Mouse (Mus musculus) heart, adult 18-20 months (tissue): Measurements from ENCODE around the gene Gm47985. TPM values are rescaled to one million over a fixed set of nuclear protein-coding genes. Genes with fewer than 3 reads are reported as not detected.
"Not testable (repeated sequence)": the region's sequence is repeated elsewhere in the genome, so short reads cannot be mapped to it uniquely, and the experiment has no call there.

Source experiments
- DNase-seq, 2 experiments: peaks; one replicate each; pipeline ENCODE4 v3.0.0; 2021 to 2022; ENCODE audit warnings: mixed read lengths in 1 of 2
- long read RNA-seq, 2 experiments: library from polyadenylated mRNA; stranded (forward); transcript quantifications; one replicate each; pipeline ENCODE4 v2.0.0; 2021
- total RNA-seq, 2 experiments: library from RNA; stranded (reverse); gene quantifications; 2 replicates each; pipeline ENCODE4 v1.2.3; 2021

Gene Gm47985
- 1 to 10 TPM; 1.0 to 1.1 TPM for total RNA-seq
- long read RNA-seq, experiment 1, partial matches to known transcripts = 0 of 1 reads
- long read RNA-seq, experiment 1, other reads (novel, unspliced or antisense) = 0 of 1 reads
- long read RNA-seq, experiment 2, partial matches to known transcripts = 0 of 1 reads
- long read RNA-seq, experiment 2, other reads (novel, unspliced or antisense) = 0 of 1 reads

DNA sequence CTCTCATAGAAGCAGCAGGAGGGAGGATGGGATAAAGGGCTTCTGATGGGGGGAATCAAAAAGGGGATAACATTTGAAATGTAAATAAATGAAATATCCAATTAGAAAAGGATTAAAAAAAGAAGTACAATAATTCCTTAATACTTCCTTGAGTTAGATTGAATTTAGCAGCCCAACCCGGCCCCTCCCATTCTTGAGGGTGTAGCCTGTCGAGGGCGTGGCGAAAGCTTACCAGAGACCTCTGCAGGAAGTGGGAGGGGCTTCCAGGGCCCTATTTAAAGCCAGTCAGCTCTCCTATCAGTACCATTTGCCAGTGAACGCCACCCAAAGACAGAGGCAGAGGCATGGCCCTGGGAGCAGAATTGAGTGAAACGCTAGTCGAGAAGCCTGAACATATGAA lies at the start of gene Gm47985:
TSS of gene Gm47985 (plus strand) at position 272 of the 400 bp plus-strand sequence.
- not testable (repeated sequence) for DNase-seq

DNA sequence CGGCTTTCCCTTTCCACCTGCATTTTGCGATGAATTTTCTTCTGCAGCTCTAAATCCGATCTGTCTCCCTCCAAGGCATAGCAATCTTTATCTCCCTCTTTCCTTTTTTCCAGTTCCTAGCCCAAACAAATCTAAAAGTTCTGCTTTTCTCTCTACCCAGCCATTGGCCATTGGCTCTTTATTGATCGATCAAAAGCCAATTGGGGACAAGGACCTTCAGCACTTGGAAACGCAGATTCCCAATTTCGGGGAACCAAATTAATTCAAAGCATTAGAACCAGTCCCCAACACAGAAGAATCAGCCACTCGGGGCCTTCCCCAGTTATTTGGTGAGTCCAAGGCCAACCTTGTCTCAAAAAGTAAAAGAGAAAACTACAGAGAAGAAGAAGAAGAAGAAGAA lies 49.7 kb upstream of the Gm47985 start:
- DNase-seq = no peak

DNA sequence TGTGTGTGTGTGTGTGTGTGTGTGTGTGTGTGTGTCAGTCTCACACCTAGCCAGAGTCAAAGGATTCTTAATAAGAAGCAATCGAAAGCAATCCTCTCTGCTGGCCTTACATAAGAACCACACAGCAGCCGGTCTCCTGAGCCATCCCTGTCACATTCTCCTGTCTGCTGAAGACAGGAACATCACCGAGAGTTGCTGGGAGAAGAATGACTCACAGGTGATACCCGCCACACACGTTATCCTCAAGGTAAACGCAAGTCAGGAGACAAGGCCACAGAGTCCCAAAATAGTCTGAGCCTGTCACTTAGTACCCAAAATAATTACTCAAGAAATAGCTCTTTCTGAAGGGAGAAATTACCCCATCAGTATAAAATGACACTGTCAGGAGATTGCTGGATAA lies 43.9 kb upstream of the Gm47985 start:
- no peak for DNase-seq

DNA sequence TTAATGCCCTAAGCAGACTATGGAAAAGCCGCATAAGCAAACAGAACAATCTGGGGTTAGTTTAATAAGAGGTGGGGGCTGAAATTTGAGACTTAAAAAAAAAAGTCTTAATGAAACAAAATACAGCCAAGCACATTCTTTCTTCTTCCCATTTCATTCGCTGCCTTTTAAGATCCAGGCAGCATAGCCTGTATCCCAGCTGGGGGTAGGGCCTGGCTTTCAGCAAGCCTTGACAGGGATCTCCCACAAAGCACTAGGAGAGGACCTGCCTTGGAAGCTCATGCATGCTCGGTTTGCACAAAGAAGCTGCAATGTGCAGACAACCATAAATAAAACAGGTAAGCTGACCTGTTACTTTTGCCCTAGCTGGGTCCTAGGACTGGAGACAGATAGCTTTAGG lies 41.4 kb upstream of the Gm47985 start:
- no peak for DNase-seq

DNA sequence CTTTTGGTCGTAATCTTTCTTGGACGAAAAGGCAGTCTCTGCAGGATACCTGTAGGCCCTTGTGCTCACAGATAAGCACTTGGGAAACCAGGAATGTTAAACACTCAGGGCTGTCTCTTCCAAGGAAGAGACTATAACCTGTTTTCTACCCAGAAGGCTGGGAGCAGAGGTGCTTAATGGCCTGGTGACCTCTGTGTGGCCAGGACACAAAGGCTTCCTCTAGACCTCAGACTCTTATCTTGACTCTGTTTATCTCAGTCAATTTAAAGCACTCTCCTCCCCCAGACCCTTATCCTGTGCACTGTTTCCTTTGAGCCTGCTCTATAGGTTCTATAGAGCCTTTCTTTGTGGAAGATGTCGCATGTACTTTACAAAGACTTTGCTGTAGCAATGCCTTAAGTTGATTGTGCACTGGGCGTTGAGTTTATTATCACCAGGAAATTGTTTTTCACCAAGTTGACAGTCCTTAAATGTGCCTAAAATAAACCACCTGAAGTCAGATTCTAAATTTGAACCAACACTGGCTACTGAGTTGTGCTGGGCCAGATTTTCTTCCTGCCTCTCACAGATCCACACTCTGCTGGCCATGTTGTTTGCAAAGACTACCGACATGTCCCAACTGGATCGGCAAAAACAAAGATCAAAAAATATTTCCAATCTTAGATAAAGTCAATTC lies 37.7 kb upstream of the Gm47985 start:
- peak; percentile 60 to 62 for DNase-seq

DNA sequence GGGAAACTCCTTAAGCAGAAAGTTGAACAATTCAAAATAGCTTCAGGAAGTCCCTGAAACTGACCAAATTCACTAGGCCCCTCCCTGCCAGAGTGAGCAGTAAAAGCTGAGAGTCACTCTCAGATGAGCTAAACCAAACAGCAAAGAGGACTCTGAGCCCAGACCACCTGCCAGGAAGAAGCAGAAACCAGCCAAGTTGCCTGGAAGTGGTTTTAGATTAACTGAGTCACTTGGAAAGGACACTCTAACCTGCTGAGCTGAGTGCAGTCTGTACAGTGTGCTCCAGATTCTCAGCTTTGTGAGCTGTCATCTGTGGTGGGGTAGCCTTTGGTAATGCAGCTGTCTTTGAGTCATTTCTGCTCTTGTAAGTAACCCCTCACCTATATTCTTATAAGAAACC lies 34.5 kb upstream of the Gm47985 start:
- DNase-seq = no peak

DNA sequence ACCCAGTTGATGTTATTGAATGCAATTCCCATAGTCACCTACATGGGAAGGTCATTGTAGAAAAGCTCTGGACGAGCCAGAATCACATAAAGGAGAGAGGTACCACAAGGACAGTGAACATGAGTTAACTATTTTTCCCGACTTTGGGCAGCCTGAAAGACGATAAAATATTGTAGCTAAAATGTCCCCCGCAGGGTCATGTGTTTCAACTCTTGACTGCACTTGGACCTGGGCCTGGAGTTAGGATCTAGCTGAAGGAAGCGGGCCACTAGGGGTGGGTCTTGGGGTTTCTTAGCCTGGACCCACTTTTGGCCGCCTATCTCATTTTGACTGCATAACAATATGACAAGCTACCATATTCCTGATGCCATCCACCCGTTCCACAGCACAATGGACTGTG lies 32.1 kb upstream of the Gm47985 start:
- DNase-seq = no peak

DNA sequence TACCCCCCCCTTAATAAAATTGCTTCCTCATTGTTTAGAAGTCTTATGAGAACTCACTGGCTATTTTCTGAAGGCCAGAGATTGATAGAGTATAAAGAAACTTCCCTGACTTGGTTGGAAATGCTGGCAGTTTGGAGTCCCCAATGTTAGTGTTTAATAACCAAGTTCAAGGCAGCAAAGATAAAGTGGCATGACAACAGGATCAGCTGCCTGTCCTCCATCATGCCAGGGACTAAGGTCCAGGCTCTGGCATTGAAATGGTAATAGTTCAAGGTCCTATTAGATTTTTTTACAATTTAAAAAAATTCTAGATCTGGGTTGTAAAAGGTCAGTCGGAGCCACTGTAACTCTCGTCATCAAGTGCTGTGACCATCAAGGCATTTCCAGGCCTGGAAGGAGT lies 31.2 kb upstream of the Gm47985 start:
- no peak for DNase-seq

DNA sequence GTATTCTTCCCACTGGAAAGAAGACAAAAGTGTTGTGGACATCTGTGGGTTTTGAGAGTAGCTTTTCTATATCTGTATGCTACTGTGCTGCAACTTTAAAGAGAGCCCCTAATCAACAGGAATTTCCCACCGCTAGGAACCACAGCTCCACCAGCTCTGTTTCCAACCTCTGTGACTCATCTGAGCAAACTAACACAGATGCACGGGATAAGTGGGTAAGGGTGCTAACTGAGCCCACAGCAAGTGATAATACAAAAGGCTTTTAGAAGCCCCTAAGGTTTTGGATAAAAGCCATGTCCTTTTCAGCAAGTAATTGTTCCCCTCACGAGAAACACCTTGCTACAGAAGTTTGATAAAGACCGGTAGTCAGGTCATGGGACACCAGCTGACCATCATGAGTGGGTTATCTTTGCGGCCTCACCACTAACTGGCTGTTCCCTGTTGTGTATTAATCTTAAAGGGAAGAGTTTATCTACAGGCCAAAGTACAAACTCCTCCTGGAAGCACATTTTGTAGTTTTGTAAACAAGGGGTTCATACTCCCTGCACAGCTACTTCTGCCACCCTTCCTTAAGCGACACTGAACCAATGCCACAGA lies 29.2 kb upstream of the Gm47985 start:
- DNase-seq = peak; percentile 46 to 69

DNA sequence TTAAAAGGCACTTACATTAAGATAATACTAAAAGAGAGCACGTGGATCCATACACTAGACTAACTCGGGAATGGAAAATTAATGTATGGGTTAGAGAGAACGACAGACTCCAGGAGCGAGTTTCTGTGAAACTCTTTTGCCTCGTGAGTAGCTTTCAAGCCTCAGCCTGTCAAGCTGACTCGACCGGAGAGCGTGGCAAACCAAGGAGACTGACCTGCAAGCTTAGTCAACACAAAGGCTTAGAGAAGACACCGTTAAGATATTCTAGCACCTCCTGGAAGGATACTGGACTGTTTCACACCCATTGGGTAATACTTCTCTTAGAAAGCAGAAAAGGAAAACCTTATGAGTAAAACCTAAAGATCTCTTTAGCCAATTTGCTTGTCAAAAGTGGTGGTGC lies 28.2 kb upstream of the Gm47985 start:
- DNase-seq = not testable (repeated sequence)

DNA sequence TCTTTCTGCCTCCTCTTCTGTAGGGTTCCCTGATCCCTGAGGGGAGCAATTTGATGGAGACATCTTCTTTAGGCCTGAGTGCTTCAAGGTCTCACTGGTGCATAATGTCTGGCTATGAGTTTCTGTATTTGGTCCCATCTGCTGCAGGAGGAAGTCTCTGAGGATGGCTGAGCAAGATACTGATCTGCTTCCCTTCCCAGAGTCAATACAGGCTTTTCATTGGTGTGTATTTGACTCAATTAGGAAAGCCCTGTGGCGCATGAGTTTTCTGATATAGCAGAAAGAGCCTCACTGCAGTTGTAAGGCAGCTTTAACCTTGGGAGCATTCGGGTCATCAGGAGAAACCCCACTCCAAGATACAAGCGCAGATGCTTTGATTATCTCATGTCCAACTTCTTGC lies 26.2 kb upstream of the Gm47985 start:
- DNase-seq = no peak

DNA sequence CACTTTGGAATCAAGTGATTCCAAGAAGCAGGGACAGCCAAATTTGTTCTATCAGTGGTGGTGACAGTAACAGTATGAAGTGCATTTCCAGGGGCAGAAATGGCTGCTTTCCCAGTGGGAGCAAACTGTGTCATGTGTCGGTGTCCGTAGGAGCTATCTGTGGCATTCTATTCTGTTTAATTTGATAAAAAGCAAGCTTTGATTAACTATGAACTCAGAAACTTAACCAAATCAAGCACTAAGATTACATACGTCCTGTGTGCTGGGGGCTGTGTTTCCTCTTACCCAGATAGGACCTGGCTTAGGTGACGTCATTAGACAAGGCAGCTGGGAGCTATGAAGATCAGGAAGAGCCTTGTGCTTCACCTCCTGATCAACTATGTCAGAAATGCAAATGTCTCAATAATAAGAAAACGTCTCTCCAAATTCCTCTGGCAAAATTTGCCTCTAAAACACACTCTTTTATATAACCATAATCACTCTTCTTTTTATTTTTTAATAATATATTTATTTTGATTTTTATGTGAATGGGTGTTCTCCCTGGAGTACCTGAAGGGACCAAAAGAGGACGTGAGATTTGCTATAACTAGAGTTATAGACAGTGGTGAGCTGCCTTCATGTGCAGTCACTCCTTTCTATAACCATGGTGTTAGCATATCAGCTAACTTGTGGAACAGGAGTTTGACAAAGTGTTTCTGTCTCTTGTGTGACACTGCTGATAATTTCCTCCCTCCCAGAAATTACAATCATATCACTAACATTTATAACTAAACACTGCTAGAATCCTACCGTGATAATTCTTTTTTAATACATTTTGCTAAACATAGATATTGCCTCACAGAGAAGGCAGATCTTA lies 25.3 kb upstream of the Gm47985 start:
- peak in 1 of 2 experiments; percentile 12 for DNase-seq

DNA sequence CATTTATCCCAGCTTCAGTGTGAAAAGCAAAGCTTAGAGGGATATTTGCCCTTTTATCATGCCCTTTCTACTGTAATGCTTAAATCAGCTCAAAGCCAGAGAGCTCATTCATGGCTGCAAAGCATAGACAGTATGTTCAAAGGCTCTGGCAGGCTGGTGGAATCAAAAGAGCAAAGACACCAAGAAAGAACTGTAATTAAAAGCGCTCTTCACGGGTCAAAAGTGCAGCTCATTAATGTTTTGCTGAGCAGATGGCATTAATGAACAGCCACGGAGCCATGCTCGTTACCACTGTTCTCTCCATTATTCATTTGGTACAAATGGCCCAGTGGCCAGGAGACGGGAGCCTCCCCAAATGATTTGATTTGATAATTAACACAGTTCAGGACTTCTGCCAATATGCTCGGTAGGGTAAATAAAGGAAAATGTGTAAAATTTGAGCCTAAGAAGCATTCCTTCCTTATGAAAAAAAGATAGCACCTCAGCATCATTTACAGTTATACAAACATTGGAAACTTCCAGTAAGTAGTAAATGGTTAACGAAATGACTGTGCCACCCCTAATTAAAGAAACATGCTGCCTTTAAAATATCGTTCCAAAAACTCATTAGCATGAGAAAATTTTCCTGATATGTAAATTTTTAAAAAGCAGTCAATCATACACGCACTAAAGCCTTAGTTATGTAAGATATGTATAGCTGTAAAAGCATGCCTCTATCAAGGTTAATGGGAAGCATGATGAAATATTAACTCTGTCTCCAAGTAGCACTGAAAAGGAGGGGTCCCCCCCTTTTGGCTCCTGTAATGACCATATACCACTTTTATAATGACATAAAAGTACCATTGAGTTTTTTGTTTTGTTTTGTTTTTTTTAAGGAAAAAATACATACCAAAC lies 24.1 kb upstream of the Gm47985 start:
- DNase-seq = no peak

DNA sequence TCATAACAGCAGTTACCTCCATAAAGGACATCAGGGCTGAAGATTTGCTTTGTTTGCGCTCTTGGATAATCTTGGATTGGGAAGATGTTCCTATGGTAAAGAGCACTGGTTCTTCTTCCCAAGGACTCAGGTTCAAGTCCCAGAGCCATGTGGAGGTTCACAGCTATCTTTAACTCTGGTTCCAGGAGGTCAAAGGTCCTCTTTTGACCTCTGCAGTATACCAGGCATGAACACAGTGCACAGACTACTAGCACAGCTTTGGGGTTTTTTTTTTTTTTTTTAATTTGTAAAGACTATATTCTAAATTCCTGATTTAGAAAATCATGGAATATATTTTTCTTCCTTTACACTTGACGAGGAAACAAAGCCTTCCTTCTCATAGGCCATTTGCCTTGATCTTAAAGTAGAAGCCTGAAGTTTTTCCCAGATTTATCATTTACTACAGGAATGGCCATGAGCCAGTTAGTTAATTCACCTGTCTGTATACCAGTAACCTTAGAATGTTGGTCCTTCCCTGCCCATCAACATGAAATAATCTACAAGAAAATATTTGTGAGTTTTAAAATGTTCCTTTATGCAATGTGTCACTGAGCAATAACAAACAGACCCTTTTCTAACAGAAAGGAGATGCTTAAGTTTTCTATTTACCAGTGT lies 23.4 kb upstream of the Gm47985 start:
- DNase-seq = no peak

DNA sequence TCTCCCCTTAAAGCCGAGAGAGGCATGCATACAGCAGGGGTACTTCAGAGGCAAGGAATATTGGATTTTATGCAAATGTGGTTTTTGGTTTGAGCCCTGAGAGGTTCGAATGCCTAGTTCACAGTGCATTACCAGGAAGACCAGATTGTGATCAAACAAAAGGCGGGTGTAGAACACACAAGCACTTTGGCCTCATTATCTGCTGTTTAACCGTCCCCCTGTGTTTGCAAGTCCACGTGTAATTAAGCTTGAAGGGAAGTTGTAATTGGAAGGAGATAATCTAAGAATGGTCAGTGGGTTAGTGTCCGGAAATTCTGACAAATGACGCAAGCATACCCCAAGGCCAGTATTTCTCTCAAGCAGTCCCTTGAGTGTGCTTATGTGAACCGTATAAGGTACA lies 16.3 kb upstream of the Gm47985 start:
- DNase-seq = no peak

DNA sequence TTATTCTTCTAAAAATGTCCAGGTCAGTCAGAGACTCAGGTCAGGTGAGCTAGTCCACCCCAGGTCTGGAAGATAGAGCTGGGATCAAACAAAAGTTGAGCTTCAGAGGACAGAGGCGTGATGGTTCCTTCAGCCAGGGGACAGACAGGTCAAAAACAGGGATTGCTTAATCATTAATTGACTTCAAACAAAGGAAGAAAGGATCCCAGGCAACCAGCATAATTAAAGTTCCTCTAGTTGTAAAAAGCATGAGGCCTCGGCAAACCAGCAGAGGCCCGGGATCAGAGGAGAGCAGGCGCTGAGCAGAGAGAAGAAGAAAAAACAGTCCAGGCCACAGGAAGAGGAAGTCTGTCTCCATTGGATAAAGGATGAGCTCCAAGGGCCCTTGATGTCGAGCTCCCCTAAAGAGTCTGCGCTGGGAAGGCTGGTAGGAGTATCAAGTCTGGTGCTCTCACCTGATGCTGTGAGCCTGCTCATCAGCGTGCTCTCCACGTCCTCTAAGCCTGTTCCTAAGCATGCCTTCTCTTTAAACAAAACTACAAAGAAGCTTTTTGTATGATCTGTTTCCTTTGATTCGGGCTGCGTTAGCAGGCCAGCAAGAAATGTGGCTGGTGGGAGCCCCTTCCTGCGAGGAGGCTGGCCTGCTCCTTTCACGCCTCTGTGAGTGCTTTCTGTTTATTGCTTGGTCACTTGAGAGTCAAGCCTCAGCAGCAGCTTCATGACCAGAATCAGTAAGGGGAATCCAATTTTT lies 14.9 kb upstream of the Gm47985 start:
- DNase-seq = no peak

DNA sequence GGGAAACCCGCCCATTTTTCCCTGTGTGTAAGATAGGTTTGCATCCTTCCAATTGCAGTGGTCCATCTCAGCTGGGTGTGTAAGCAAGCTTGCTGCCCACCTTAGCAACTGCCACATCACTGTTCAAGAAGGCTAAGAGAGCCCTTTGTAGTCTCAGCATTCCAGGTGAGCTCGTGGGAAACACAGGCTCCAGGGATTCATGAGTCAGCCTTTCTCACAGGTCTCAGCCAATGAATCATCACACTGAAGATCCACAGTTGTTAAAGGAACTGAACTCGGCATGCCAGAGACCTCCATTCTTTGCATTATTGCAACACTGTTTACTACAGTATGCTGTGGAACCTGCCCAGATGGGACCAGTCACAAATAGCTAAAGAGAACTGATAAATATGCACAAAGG lies 13.7 kb upstream of the Gm47985 start:
- no peak for DNase-seq

DNA sequence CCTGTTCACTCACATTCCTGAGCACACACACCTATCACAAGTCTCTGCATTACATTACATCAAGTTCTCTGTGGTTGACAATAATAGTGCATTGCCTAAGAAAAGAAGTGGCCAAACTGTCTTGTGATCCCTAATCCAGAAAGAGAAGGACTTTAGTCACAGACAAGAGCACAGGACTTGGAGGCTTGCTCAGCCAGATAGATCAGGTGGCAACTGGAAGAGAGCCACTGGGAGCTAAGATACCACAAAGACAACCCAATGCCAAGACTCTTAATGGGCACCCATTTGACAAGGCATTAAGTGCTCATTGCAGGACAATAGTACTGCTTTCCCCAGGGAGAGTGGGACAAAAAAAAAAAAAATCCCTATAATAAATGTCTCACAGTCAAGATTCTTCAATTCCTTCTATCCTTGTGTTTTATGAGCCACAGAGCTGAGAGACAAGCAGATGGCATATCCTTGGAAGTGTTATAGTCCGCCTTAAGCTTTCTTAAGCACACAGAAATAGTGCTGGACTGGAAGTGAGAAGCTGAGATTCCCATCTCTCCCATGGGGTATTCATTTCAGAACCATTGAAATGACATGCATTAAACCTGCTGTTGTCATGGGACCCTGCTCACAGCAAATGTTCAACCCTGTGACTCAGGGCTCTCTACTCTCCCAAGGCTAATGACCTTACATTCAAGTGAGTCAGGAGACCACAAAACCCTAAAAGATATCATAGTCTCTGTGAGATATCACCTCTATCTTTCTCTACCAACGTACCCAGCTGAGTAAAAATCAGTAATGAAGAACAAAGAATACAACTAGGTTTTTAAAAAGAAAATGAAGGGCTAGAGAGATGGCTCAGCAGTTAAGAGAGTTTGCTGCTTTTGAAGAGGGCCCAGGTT lies 10.5 kb upstream of the Gm47985 start:
- DNase-seq = peak; percentile 73 to 83
